In genomic region chr8:82459007-82459406, GRCm38 (mm10) we compare ENCODE assay signal across 17 mouse cellular contexts. TPM values are rescaled to one million over a fixed set of nuclear protein-coding genes. Genes with fewer than 3 reads are reported as not detected.
"Had no signal": no experiment of that assay in that cellular context is flagged by ENCODE, and none has a peak within 500 bp of the region (broad histone marks: within the 10 kb centered on the region; RNA-seq: fewer than 3 reads in every experiment).

No protein-coding gene starts in this region.

- H3K4me2 ChIP-seq: neural tube, embryonic 13.5 days; neural tube, embryonic 15.5 days; stomach, embryonic 15.5 days had no signal

- H3K9me3 ChIP-seq: neural tube, embryonic 13.5 days; neural tube, embryonic 15.5 days; stomach, embryonic 15.5 days had no signal

- H3K4me1 ChIP-seq: neural tube, embryonic 13.5 days; neural tube, embryonic 15.5 days; stomach, embryonic 15.5 days had no signal

- H3K27ac ChIP-seq: neural tube, embryonic 13.5 days; neural tube, embryonic 15.5 days; stomach, embryonic 15.5 days; stomach, postnatal 0 days had no signal

- H3K4me3 ChIP-seq: neural tube, embryonic 13.5 days; neural tube, embryonic 15.5 days; stomach, embryonic 15.5 days had no signal

- H3K36me3 ChIP-seq: neural tube, embryonic 13.5 days; neural tube, embryonic 15.5 days; stomach, embryonic 15.5 days had no signal

- H3K9ac ChIP-seq: neural tube, embryonic 13.5 days; neural tube, embryonic 15.5 days; stomach, embryonic 15.5 days had no signal

- H3K27me3 ChIP-seq: neural tube, embryonic 13.5 days; neural tube, embryonic 15.5 days; stomach, embryonic 15.5 days had no signal

- DNase-seq: retina, postnatal 1 day; right cerebral cortex, adult 18-20 months; right cerebral cortex, postnatal 14 days; right cerebral cortex, postnatal 25 days; right cerebral cortex, postnatal 4 days; spleen, adult 18-20 months; thymus, adult 18-20 months; thymus, adult 2 months; thymus, postnatal 14 days; thymus, postnatal 25 days; thymus, postnatal 36 days; thymus, postnatal 4 days had no signal

RNA-seq across cellular contexts. Expression of gene Il15, which starts 56.0 kb away (rescaled TPM):
- polyA plus RNA-seq: neural tube, embryonic 14.5 days had no signal
